Mouse (Mus musculus): ENCODE data around the gene Cmya5.
"Not testable (repeated sequence)": the region's sequence is repeated elsewhere in the genome, so short reads cannot be mapped to it uniquely, and the experiment has no call there.

The Cmya5 gene

GRCm38 (mm10) chr13:93144336-93145167, at the start of gene Cmya5:
TSS of gene Cmya5 (minus strand) at chr13:93144724.
- peak; percentile 73 for DNase-seq

DNA sequence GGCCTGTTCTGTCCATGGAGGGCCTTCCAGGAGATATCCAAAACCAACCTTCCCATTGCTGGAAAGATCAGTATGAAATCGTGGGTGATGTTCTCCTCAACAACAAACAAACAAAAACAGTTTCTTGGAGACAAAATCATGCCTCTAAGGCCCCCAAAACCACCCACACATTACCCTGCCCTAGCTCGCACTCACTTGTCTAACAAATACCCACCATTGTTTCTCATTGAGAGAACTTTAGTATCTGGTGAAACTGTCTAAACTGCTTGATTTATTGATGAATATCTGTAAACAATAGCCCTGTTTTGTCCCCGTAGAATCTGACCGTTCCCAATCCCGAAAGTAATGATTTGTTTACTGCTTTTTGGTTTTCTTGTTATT, 48.1 kb upstream of the Cmya5 start:
- no peak for DNase-seq

DNA sequence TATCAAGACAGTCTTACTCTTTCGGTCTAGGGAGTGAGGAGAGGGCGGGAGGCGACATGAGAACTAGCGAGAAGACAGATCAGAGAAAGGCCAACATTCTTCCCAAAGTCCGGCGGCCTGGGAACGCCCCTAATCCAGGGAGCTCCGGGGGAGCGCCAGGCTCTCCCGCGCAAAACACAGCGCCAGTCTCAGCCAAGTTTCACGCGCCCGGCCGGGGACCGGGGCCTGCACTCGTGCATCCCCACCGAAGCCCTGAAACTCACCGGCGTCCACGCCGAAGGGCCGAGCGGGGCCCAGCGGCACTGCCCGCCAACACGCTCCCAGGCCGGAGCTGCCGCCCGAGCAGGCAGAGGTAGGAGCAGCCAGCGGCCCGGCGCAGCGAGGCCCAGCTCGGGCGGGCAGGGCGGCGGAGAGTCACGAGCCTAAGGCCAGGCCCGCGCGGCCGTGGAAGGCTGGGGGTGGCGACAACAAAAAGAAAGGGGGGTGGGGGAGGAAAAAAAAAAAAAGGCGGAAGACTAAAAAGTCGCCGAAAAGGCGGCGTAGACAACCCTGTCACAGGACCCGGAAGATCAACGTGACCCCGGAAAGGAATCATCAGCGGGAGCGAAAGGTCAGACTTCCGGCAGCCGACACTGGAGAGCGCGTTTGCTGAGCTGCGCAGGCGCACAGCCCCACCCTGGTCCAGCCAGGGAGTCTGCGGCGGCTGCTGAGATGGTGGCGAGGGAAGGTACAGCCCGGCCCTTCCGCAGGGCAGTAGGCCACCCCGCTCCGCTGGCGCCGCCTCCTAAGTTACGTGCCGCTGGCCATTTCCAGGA, 47.5 kb upstream of the Cmya5 start, which contains the start of gene Tent2:
TSS of gene Tent2 (minus strand) at position 555 of the 815 bp plus-strand sequence.
- DNase-seq: peak; percentile 97

DNA sequence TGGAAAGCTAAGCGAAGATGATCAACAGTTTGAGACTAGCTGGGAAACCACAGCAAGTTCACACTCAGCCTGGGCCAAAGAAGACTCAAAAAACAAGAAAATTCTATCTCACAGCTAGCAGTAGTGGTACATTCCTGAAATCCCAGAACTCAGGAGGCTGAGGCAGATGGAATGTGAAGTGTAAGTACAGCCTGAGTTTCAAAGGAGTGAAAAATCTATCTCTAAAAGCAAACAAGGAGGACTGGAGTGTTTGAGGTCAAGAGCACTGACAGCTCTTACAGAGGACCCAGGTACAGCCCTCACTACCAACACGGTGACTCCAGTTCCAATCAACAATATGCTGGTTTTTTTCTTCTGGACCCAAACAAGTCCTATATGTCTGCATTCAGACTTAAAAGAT, 44.9 kb upstream of the Cmya5 start:
- no peak for DNase-seq

DNA sequence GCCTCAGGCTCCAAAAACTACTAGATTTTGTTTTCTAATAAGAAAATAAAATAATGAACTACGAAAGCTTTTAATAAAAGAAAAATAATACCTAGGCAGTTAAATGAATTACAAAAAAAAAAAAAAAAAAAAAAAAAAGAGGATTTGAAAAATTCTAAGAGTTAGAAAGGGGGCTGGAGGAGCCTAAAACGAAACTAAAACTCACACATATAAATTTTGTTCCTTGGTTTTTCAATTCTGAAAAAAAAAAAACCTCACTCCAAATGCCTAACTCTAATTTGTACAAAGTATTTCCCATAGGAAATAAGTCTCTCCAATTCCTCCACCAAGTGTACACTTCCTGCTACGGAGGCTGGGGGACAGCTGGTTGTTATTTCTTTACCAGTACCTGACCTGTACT, 44.2 kb upstream of the Cmya5 start:
- no peak for DNase-seq

DNA sequence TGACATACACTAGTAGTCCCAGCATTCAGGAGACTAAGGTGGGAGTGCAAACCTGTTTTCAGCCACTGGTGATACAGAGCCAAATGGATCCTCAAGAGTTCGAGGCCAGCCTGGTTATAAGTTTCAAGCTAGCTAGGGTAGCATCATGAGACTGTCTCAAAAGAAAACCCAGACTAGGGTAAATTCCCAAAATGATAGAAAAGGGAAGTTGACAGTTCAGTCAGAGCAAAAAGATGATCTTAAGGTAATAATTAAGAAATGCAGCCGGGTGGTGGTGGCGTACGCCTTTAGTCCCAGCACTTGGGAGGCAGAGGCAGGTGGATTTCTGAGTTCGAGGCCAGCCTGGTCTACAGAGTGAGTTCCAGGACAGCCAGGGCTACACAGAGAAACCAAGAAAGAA, 43.3 kb upstream of the Cmya5 start:
- not testable (repeated sequence) for DNase-seq

GRCm38 (mm10) chr13:93180351-93180750, 35.8 kb upstream of the Cmya5 start:
- no peak for DNase-seq

DNA sequence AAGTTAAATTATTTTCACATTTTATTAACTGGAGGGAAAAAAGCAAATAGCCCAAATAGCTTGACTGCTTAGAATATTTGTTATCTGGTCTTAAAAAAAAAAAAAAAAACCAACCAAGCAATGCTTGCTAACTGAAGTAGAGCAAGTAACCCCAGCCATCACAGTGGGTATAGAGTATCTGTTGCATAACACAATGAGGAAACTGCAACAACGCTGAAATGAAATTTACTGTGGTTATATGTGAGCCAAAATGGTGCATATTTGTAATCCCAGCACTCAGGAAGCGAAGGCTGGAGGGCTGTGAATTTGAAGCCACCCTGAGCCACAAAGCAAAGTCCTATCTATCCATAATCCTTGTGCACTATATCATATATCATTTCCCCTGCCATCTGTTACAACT, 35.0 kb upstream of the Cmya5 start:
- no peak for DNase-seq

DNA sequence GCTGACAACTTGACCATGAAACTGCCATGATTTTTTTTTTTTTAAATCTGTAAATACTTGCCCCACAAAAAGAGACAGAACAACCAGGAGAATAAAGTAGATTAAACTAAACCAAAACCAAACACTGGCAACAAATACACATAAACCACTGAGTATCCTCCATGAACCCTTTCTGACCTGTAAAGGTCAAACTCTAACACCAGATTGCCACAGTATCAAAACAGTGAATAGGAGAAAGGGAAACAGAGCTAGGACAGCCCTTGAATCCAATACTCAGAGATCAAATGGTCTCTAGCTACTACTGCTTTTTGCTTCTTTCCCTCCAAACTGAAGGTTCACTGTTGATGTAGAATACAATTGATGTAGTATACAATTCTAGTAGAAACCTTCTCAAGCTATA, 33.0 kb upstream of the Cmya5 start:
- DNase-seq: no peak

DNA sequence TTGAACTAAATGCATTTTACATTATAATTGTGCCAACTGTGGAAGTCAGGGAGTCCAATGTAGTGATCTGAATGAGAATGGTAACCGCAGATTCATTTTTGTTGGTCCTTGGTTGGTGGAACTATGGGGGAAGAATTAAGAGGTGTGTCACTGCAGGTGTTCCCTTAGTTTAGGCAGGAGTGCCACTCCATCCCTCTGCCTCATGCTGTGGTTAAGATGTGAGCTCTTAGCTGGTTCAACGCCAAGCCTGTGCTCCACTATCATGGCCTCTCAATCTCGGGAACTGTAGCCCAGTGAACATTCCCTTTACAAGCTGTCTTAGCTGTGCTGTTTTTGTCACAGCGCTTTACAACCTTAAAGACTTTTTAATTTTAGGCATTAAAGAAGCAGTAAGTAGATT, 18.8 kb upstream of the Cmya5 start:
- DNase-seq: no peak

DNA sequence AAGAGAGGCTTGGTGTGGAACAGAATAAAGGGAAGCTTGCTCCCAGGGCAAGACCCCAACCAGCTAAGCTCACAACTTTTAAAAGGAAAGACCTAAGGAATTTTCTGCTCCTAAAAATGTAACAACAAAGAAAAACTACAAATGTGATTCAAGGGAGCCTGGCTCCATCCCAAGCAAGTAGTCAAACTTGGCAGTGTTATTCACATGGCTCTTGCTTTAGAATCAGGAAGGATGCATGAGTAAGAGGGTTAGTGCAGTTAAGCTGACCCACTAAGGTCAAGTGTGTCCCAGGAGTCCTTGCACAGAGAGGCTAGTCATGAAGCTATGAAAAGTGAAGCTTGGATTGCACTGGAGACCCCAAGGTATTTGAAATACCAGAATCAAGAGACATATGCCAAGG, 17.9 kb upstream of the Cmya5 start:
- no peak for DNase-seq

DNA sequence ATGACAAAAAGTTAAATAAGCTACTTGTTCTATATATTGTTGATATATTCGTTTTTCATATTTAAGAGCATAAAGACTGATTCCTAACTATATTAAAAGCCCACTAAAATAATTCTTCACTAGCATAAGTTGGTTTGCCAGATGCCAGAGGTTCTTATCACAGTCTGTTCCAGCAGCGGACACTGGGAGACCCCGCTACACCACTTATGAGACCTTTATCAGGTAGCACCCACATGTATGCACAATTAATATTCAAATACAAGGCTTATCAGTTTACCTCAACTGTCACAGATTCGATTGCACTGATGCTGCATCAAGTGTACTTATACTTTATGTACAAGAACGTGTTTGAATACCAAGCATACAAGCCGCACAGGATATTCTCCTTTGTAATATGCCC, 13.7 kb upstream of the Cmya5 start:
- no peak for DNase-seq

- DNase-seq: no peak
Observed at GRCm38 (mm10) chr13:93153280-93153679, 8.8 kb upstream of the Cmya5 start.

DNA sequence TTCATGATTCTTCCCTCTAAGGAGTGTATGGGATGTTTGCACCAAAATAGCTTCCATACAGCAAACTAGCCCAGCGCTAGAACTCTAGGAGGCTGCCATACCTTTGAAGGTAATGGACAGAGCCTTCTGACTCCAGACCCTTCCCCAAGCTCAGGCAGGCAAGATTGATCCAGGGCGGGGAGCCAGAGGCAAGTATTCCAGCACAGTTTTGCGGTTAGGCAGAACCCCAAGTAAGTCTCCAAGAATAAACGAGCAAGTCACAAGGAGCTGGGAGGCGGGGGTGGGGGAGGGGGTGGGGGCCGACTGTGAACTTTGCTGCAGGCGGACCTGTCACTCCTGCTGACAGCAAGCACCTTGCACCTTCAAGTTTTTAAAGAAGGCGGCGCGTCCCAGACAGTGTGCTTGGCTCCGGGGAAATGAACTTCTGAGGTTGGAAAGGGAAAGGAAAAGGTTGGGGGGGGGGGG, 673 bp downstream of the Cmya5 start:
- peak; percentile 3 for DNase-seq

DNA sequence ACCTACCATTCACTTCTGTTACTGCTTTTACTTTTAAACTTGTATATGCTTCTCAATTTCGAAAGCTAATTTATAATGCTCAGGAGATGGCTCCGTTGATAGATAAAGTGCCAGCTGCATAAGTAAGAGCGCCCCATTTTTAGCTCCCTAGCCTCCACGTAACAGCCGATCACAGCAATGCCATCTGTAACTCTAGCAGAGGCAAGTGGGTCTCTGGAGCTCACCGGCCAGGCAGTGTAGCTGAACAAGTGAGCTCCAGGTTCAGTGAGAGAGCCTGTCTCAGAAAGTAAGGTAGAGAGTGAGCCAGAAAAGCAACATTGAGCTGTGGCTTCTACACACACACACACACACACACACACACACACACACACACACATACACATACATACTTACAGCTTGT, 3.3 kb downstream of the Cmya5 start:
- no peak for DNase-seq

DNA sequence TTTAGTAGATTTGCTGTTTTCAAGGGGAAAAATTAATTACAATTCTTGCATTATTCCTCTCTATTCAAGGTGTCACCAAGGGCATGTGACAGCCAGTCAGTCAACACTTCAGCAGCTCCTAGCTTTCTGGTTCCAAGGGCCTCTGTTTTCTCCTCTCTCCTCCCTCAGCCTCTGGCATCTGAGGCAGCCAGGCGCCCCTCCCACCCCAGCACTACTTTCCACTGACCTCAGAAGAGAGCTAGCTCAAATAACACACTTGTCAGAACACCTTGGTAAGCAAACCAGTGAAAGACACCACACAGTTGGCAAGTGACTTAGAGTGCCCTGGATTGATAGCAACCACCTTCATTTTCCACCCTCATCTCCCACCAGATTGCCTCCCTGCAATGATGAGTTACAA, 6.5 kb downstream of the Cmya5 start:
- no peak for DNase-seq

- DNase-seq: no peak
Observed at GRCm38 (mm10) chr13:93137098-93137497, 7.4 kb downstream of the Cmya5 start.

DNA sequence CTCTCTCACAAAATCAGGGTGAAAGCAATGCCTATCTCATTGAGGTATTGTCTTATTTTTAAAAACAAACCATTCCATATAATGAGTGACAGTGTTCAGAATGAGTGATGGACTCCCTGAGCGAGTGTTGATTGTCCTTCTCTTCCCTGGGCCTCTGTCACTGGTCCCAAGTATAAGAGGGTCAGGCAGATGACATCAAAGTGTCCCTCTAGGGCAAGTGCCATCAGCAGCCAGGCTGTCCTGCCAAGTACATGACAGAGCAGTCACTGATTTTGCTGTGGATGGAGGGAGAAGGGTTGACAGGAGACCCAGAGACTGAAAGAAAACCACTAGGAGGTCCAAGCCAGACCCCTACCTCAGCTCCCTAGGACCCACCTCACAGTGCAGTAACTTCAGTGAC, 8.3 kb downstream of the Cmya5 start:
- no peak for DNase-seq

DNA sequence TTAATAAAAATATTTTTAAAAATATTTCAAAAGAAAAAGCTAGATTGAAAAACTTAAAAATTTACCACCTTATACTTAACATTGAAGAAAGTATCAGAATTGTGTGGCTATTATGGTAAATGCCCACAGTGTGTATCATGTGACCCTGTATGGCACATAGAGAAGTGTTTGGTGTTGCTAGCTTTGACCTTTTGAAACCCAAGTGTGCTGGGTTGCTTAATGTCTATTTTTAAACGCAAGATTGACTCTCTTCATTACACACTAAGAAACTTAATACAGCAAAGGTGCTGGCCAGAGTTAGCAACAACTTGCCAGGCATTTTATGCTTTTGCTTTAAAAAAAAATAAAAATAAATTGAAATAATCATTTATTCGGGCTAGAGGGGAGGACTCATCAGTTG, 9.0 kb downstream of the Cmya5 start:
- DNase-seq: no peak

DNA sequence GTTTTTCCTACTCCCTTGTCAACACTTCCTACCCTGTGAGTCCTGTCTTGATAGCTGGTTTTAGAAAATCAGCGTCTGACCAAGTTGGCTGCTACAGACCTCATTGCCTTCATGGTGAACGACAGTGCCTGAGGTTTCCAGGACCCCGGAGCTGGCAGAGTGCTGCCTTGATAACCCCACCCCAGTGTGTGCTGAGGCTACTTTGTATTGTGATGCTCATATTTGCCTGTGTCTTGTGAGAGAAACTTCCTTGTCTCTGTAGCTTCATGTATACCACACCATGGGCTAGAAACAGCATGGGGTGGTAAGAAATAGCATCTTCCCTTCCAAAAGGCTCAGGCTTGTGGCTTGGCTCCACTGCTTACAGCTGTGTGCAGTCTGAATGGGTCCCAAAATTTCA, 13.8 kb downstream of the Cmya5 start:
- DNase-seq: no peak

GRCm38 (mm10) chr13:93128961-93129360, 15.6 kb downstream of the Cmya5 start:
- peak; percentile 11 for DNase-seq

- peak; percentile 4 for DNase-seq
Observed at GRCm38 (mm10) chr13:93128111-93128860, 16.2 kb downstream of the Cmya5 start.

DNA sequence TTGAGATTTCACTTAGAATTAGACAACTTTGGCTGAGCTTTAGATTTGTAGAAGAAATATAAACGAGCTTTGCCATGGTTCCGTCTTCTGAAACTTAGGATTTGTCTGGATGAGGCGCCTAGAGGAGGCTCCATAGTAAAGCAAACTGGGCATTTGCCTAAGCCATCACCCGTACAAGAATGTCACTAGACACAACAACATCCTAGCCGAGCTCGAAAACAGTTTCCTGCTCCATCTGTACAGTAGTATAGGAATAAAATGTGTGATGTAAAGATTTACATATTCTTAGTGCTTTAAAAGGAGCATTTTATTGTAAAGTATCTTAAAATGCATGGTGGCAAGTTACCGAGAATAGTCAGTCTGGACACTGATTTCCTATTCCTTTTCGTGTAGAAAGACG, 22.2 kb downstream of the Cmya5 start:
- no peak for DNase-seq

Measured in embryo, embryonic 11 days (tissue).